Mouse (Mus musculus) thymus, adult 2 months (tissue): ENCODE measurements around the gene Sec14l3.

Source experiments
- CTCF ChIP-seq: fragments of 200-500 bp; IDR thresholded peaks from 2 replicates; pipeline ENCODE4 v1.5.1; 2012; ENCODE audit warnings: mild to moderate bottlenecking, control low read depth, low read length, moderate library complexity, borderline replicate concordance; ENCODE audit not compliant: control insufficient read depth, poor library complexity, insufficient read depth; ENCODE audit errors: extremely low read depth
- POLR2A ChIP-seq: fragments of 200-500 bp; IDR thresholded peaks from 2 replicates; pipeline ENCODE4 v1.6.1; 2012; ENCODE audit warnings: mild to moderate bottlenecking, low read length, control low read depth, moderate library complexity; ENCODE audit not compliant: control insufficient read depth, poor library complexity, insufficient read depth; ENCODE audit errors: extremely low read depth

GRCm38 (mm10) chr11:4086246-4086645 is 21.6 kb downstream of the Sec14l3 start:
- TF ChIP-seq CTCF (no peak), POLR2A (no peak)
